10 mouse cellular contexts compared by ENCODE assay signal in the genomic region with DNA sequence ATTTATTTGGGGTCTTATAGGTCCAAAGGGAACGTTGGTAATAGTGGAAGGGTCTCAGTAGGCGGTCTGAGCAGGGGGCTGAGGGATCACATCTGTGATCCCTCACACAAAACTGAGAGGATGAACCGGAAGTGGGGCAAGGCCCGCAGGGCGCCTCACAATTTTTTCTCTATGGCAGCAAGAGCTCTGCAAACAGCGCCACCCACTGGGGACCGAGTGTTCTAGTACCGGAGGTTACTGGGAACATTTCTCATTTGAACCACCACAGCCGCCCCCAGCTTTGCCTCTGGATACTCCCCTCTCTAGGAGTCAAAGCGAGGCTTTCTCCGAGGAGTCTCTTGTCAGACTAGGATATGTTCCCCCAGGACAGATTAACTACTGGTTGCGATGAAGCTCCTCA. TPM values are rescaled to one million over a fixed set of nuclear protein-coding genes. Genes with fewer than 3 reads are reported as not detected.
DNase-seq lines count a peak whose midpoint lies in the region; ATAC-seq and TF ChIP-seq lines count a peak whose summit lies in the region.
"Had no signal": no experiment of that assay in that cellular context is flagged by ENCODE, and none has a peak within 500 bp of the region (broad histone marks: within the 10 kb centered on the region; RNA-seq: fewer than 3 reads in every experiment).

No protein-coding gene starts in this region.

- ATAC-seq in embryonic facial prominence, embryonic 11.5 days (replicated peaks; ENCODE audit: insufficient number of reproducible peaks, low FRiP score, low TSS enrichment, low read depth): no peak
- ATAC-seq in liver, embryonic 11.5 days (replicated peaks; ENCODE audit: low FRiP score): no peak
- ATAC-seq in stomach, postnatal 0 days (ENCODE audit: low FRiP score, low TSS enrichment): no peak
- ATAC-seq in hindbrain, embryonic 11.5 days (ENCODE audit: low FRiP score): no peak
- ATAC-seq: midbrain, embryonic 13.5 days had no signal

- no peak overlapping the region for H3K4me2 ChIP-seq in embryonic facial prominence, embryonic 11.5 days (ENCODE audit: low read depth, low read length)
- H3K4me2 ChIP-seq in liver, embryonic 11.5 days: no peak overlapping the region
- H3K4me2 ChIP-seq in stomach, postnatal 0 days (replicated peaks; ENCODE audit: low read depth): no peak overlapping the region
- no peak overlapping the region for H3K4me2 ChIP-seq in hindbrain, embryonic 11.5 days (replicated peaks; ENCODE audit: low read depth, low read length)
- H3K4me2 ChIP-seq: midbrain, embryonic 13.5 days had no signal

- DNase-seq in embryonic facial prominence, embryonic 11.5 days (ENCODE audit: low spot score): peak; percentile 9
- no peak for DNase-seq in embryonic facial prominence, embryonic 10.5 days (ENCODE audit: low spot score)
- DNase-seq in liver: peak; percentile 12
- no peak for DNase-seq in liver, embryonic 11.5 days (ENCODE audit: low spot score)
- peak; percentile 24 for DNase-seq in ES-E14 (ENCODE audit: low read depth, low spot score)
- no peak for DNase-seq in stomach, postnatal 0 days (ENCODE audit: low spot score)
- DNase-seq in hindbrain, embryonic 11.5 days (ENCODE audit: low spot score): no peak
- DNase-seq in cerebellum, adult 11-12 months: no peak
- DNase-seq: kidney, adult 11 months had no signal

- H3K4me3 ChIP-seq in embryonic facial prominence, embryonic 11.5 days (ENCODE audit: low read depth, low read length): no peak overlapping the region
- H3K4me3 ChIP-seq in embryonic facial prominence, embryonic 10.5 days: no peak overlapping the region
- no peak overlapping the region for H3K4me3 ChIP-seq in liver, embryonic 11.5 days (ENCODE audit: low read depth, low read length)
- no peak overlapping the region for H3K4me3 ChIP-seq in ES-E14 (ENCODE audit: insufficient read depth in 1 of 2, low read depth in 1 of 2, low read length in 2 of 2, poor library complexity in 1 of 2, severe bottlenecking in 1 of 2)
- no peak overlapping the region for H3K4me3 ChIP-seq in stomach, postnatal 0 days (ENCODE audit: low read depth, low read length)
- H3K4me3 ChIP-seq in hindbrain, embryonic 11.5 days (ENCODE audit: low read depth, low read length): no peak overlapping the region
- H3K4me3 ChIP-seq: midbrain, embryonic 13.5 days had no signal

- in situ Hi-C loops in ES-E14 (cut with MboI; ENCODE audit: low sequenced_read_pairs in 2 of 2, unreplicated experiment in 2 of 2): no loop called here

- no peaks in the 10 kb centered on the region for H3K4me1 ChIP-seq in embryonic facial prominence, embryonic 11.5 days (ENCODE audit: control insufficient read depth, insufficient read depth, low read length)
- H3K4me1 ChIP-seq in embryonic facial prominence, embryonic 10.5 days: 0 out of 2 replicates have a peak, but pooled peaks cover 3% of the 10 kb centered on the region
- H3K4me1 ChIP-seq in liver, embryonic 11.5 days (replicated peaks; ENCODE audit: control insufficient read depth, insufficient read depth, low read length): no peaks in the 10 kb centered on the region
- no peaks in the 10 kb centered on the region for H3K4me1 ChIP-seq in ES-E14 (ENCODE audit: control insufficient read depth in 2 of 2, insufficient read depth in 2 of 2, low read length in 2 of 2, poor library complexity in 1 of 2)
- H3K4me1 ChIP-seq in stomach, postnatal 0 days (replicated peaks; ENCODE audit: control insufficient read depth, insufficient read depth): no peaks in the 10 kb centered on the region
- H3K4me1 ChIP-seq in hindbrain, embryonic 11.5 days (replicated peaks; ENCODE audit: control insufficient read depth, insufficient read depth, low read length): no peaks in the 10 kb centered on the region
- H3K4me1 ChIP-seq: midbrain, embryonic 13.5 days had no signal

- no peak overlapping the region for H3K9ac ChIP-seq in embryonic facial prominence, embryonic 11.5 days (replicated peaks; ENCODE audit: low read length)
- H3K9ac ChIP-seq in liver, embryonic 11.5 days (ENCODE audit: low read depth, low read length): no peak overlapping the region
- H3K9ac ChIP-seq in ES-E14 (ENCODE audit: insufficient read depth, low read depth, low read length, poor library complexity, severe bottlenecking): no peak overlapping the region
- H3K9ac ChIP-seq in stomach, postnatal 0 days (ENCODE audit: low read length): no peak overlapping the region
- H3K9ac ChIP-seq in hindbrain, embryonic 11.5 days (ENCODE audit: low read depth, low read length): no peak overlapping the region
- H3K9ac ChIP-seq: midbrain, embryonic 13.5 days had no signal

- H3K36me3 ChIP-seq in embryonic facial prominence, embryonic 11.5 days (replicated peaks; ENCODE audit: control insufficient read depth, insufficient read depth, low read depth, low read length): no peaks in the 10 kb centered on the region
- H3K36me3 ChIP-seq in embryonic facial prominence, embryonic 10.5 days (replicated peaks): no peaks in the 10 kb centered on the region
- no peaks in the 10 kb centered on the region for H3K36me3 ChIP-seq in liver, embryonic 11.5 days (ENCODE audit: control insufficient read depth, insufficient read depth, low read length)
- H3K36me3 ChIP-seq in ES-E14 (ENCODE audit: control insufficient read depth, insufficient read depth, low read length, poor library complexity, severe bottlenecking): no peaks in the 10 kb centered on the region
- no peaks in the 10 kb centered on the region for H3K36me3 ChIP-seq in stomach, postnatal 0 days (ENCODE audit: control insufficient read depth, insufficient read depth, low read length)
- H3K36me3 ChIP-seq in hindbrain, embryonic 11.5 days (ENCODE audit: control insufficient read depth, insufficient read depth, low read length): no peaks in the 10 kb centered on the region
- H3K36me3 ChIP-seq: midbrain, embryonic 13.5 days had no signal

- TF ChIP-seq CTCF in stomach, postnatal 0 days (IDR thresholded peaks at IDR 0.05; ENCODE audit: low read depth): 0 out of 2 replicates have a peak, but pooled peaks have one; percentile 20

- no peak for TF ChIP-seq EP300 in stomach, postnatal 0 days (optimal IDR thresholded peaks at IDR 0.05)

- H3K27ac ChIP-seq in embryonic facial prominence, embryonic 11.5 days (replicated peaks; ENCODE audit: low read depth, low read length): no peak overlapping the region
- H3K27ac ChIP-seq in embryonic facial prominence, embryonic 10.5 days (replicated peaks): no peak overlapping the region
- H3K27ac ChIP-seq in liver, embryonic 11.5 days (ENCODE audit: low read depth, low read length): no peak overlapping the region
- H3K27ac ChIP-seq in ES-E14 (ENCODE audit: insufficient read depth, low read depth, low read length, poor library complexity, severe bottlenecking): no peak overlapping the region
- no peak overlapping the region for H3K27ac ChIP-seq in stomach, postnatal 0 days (replicated peaks)
- H3K27ac ChIP-seq in hindbrain, embryonic 11.5 days (ENCODE audit: low read depth, low read length): no peak overlapping the region
- H3K27ac ChIP-seq: midbrain, embryonic 13.5 days had no signal

- no peaks in the 10 kb centered on the region for H3K27me3 ChIP-seq in embryonic facial prominence, embryonic 11.5 days (ENCODE audit: control insufficient read depth, insufficient read depth, low read length)
- H3K27me3 ChIP-seq in embryonic facial prominence, embryonic 10.5 days (replicated peaks; ENCODE audit: low read depth, poor library complexity, severe bottlenecking): peaks cover 34% of the 10 kb centered on the region
- peaks cover 3% of the 10 kb centered on the region; the same call in 1 of the 2 replicates for H3K27me3 ChIP-seq in liver, embryonic 11.5 days (replicated peaks; ENCODE audit: control insufficient read depth, insufficient read depth, low read length)
- no peaks in the 10 kb centered on the region for H3K27me3 ChIP-seq in stomach, postnatal 0 days (ENCODE audit: control insufficient read depth, insufficient read depth, low read length)
- no peaks in the 10 kb centered on the region for H3K27me3 ChIP-seq in hindbrain, embryonic 11.5 days (ENCODE audit: control insufficient read depth, insufficient read depth, low read length)

- 80% methylated on average over 12 of the region's 12 CpGs for WGBS in embryonic facial prominence, embryonic 11.5 days
- WGBS in embryonic facial prominence, embryonic 10.5 days: 76% methylated on average over 12 of the region's 12 CpGs
- 80% methylated on average over 12 of the region's 12 CpGs for WGBS in liver, embryonic 11.5 days
- whole genome bisulfite sequencing in stomach, postnatal 0 days: 76% methylated on average over 12 of the region's 12 CpGs
- 77% methylated on average over 12 of the region's 12 CpGs for WGBS in hindbrain, embryonic 11.5 days

- H3K9me3 ChIP-seq in embryonic facial prominence, embryonic 11.5 days (replicated peaks; ENCODE audit: control insufficient read depth, low read length): no peaks in the 10 kb centered on the region
- no peaks in the 10 kb centered on the region for H3K9me3 ChIP-seq in embryonic facial prominence, embryonic 10.5 days
- H3K9me3 ChIP-seq in liver, embryonic 11.5 days (ENCODE audit: control insufficient read depth, low read length): no peaks in the 10 kb centered on the region
- H3K9me3 ChIP-seq in ES-E14 (ENCODE audit: control insufficient read depth, insufficient read depth, low read depth, low read length): no peaks in the 10 kb centered on the region
- no peaks in the 10 kb centered on the region for H3K9me3 ChIP-seq in stomach, postnatal 0 days (ENCODE audit: control insufficient read depth, low read length)
- no peaks in the 10 kb centered on the region for H3K9me3 ChIP-seq in hindbrain, embryonic 11.5 days (ENCODE audit: control insufficient read depth, low read length)
- H3K9me3 ChIP-seq: midbrain, embryonic 13.5 days had no signal

TF ChIP-seq in ES-E14, 5 proteins besides CTCF, POLR2A, EP300 and RAD21:
- no peak for TF ChIP-seq ZC3H11A (IDR thresholded peaks at IDR 0.05; ENCODE audit: borderline replicate concordance, low read depth, low read length)

RNA-seq across cellular contexts. Expression of a gene that starts 3.1 kb away (rescaled TPM):
- polyA plus RNA-seq in embryonic facial prominence, embryonic 11.5 days (2014; fragmentation: Nextera tagmentation; extraction: Ambion mirVana): 64.4 and 64.9 TPM in 2 replicates
- polyA plus RNA-seq in embryonic facial prominence, embryonic 10.5 days (2016; fragmentation: Nextera tagmentation; extraction: Ambion mirVana): 54.3 and 60.0 TPM in 2 replicates
- 19.3 and 20.0 TPM in 2 replicates for polyA plus RNA-seq in liver, embryonic 11.5 days (2014; fragmentation: Nextera tagmentation; extraction: Ambion mirVana)
- total RNA-seq in ES-E14 (2012; rRNA removed): 22.8 TPM in 2 replicates
- polyA plus RNA-seq in stomach, postnatal 0 days (2015; fragmentation: Nextera tagmentation; extraction: Ambion mirVana): 42.2 and 47.1 TPM in 2 replicates
- 92.6 and 95.3 TPM in 2 replicates for polyA plus RNA-seq in hindbrain, embryonic 11.5 days (2014; fragmentation: Nextera tagmentation; extraction: Ambion mirVana)

Comparison
In these comparisons a context has a peak if more than half of its experiments do, and no peak if none do; other contexts are left out.
1. DNase-seq: peak in embryonic facial prominence, embryonic 11.5 days (single experiment), liver (single experiment) and ES-E14 (single experiment); none in embryonic facial prominence, embryonic 10.5 days (single experiment), liver, embryonic 11.5 days (single experiment), stomach, postnatal 0 days (single experiment), hindbrain, embryonic 11.5 days (single experiment) and cerebellum, adult 11-12 months (single experiment).